Mouse (Mus musculus) heart, postnatal 0 days (tissue): ENCODE data around the gene Zbed5. TPM values are rescaled to one million over a fixed set of nuclear protein-coding genes. Genes with fewer than 3 reads are reported as not detected.
"Not testable (repeated sequence)": the region's sequence is repeated elsewhere in the genome, so short reads cannot be mapped to it uniquely, and the experiment has no call there.

Source experiments
- ATAC-seq: fragments of 200-750 bp; cut with Nextera tagmentation; 2 replicates; pipeline ENCODE4 v1.8.0; 2017; ENCODE audit warnings: low read depth, moderate number of reproducible peaks, moderate library complexity; ENCODE audit not compliant: insufficient read depth
- DNase-seq: peaks from one replicate; pipeline ENCODE4 v3.0.0-alpha.2; 2016; ENCODE audit warnings: low spot score
- H3K27ac ChIP-seq: fragments of 300-500 bp; sonication (generic); 2 replicates; pipeline ENCODE4 v1.5.1; 2014; ENCODE audit warnings: low read depth, mild to moderate bottlenecking
- H3K27me3 ChIP-seq: fragments of 300-500 bp; sonication (generic); 2 replicates; pipeline ENCODE4 v1.6.1; 2014; ENCODE audit warnings: low read length, mixed read lengths; ENCODE audit not compliant: control insufficient read depth, insufficient read depth
- H3K36me3 ChIP-seq: fragments of 300-500 bp; sonication (generic); replicated peaks from 2 replicates; pipeline ENCODE4 v1.6.1; 2014; ENCODE audit warnings: low read length, mixed read lengths; ENCODE audit not compliant: control insufficient read depth, insufficient read depth
- H3K4me1 ChIP-seq: fragments of 300-500 bp; sonication (generic); 2 replicates; pipeline ENCODE4 v1.6.1; 2014; ENCODE audit warnings: antibody characterized with exemption; ENCODE audit not compliant: control insufficient read depth, insufficient read depth
- H3K4me2 ChIP-seq: fragments of 300-500 bp; sonication (generic); 2 replicates; pipeline ENCODE4 v1.6.1; 2014; ENCODE audit warnings: low read depth, mild to moderate bottlenecking, low read length, moderate library complexity
- H3K4me3 ChIP-seq: fragments of 300-500 bp; sonication (generic); 2 replicates; pipeline ENCODE4 v1.5.1; 2014; ENCODE audit warnings: low read depth, low read length
- H3K9ac ChIP-seq: fragments of 300-500 bp; sonication (generic); replicated peaks from 2 replicates; pipeline ENCODE4 v1.6.1; 2014; ENCODE audit warnings: low read depth, low read length, mixed read lengths
- H3K9me3 ChIP-seq: fragments of 300-500 bp; sonication (generic); replicated peaks from 2 replicates; pipeline ENCODE4 v1.6.1; 2016; ENCODE audit warnings: low read length; ENCODE audit not compliant: control insufficient read depth
- CTCF ChIP-seq: IDR thresholded peaks from 2 replicates; pipeline ENCODE4 v1.5.1; 2016; ENCODE audit warnings: antibody characterized with exemption, control low read depth, low read depth
- EP300 ChIP-seq: IDR thresholded peaks from 2 replicates; pipeline ENCODE4 v1.6.1; 2016; ENCODE audit warnings: antibody characterized with exemption, low read depth
- WGBS: fragments of 180-500 bp; shearing (Covaris S2); extraction: QIAGEN DNeasy Blood & Tissue Kit; methylation state at CpG from one replicate; pipeline ENCODE4 v1.1.7; 2014; 5-methylcytosine and 5-hydroxymethylcytosine counted together
- polyA plus RNA-seq: library from polyadenylated mRNA; unstranded; fragments of >200 nt; fragmentation: Nextera tagmentation; extraction: Ambion mirVana; gene quantifications from 2 replicates; pipeline ENCODE4 v1.2.1, GENCODE M21; 2015
- total RNA-seq: library from RNA; depleted of rRNA; stranded (reverse); fragments of >200 nt; gene quantifications from 2 replicates; pipeline ENCODE4 v1.2.3, GENCODE M21; 2014; ENCODE audit warnings: low replicate concordance

The Zbed5 gene
- total and polyA plus RNA-seq, 2 experiments from 2014 or later, result 1.4 to 1.5 TPM

- no peak for DNase-seq
- Histone ChIP-seq H3K4me1 (0 out of 2 replicates have a peak, but pooled peaks cover 4% of the 10 kb centered on the region), H3K4me3 (peak overlapping the region; percentile 58), H3K36me3 (no peaks in the 10 kb centered on the region), H3K9me3 (no peaks in the 10 kb centered on the region), H3K4me2 (peak overlapping the region; percentile 77), H3K27me3 (no peaks in the 10 kb centered on the region), H3K9ac (0 out of 2 replicates have a peak overlapping the region, but pooled peaks have one; percentile 51), H3K27ac (no peak overlapping the region)
- no peak for TF ChIP-seq EP300
- no peak for TF ChIP-seq CTCF
- ATAC-seq, result no peak
- 69% methylated on average over 9 of the region's 9 CpGs for WGBS
These were observed 13.6 kb downstream of the Zbed5 start for GRCm38 (mm10) chr5:129909147-129909546.

- no peaks in the 10 kb centered on the region for H3K36me3 ChIP-seq
- DNase-seq (no peak), ATAC-seq (no peak)
- H3K4me3 ChIP-seq, result no peak overlapping the region
- H3K27ac ChIP-seq, result no peak overlapping the region
- no peak for TF ChIP-seq EP300
- no peak for TF ChIP-seq CTCF
- H3K9me3 ChIP-seq, result no peaks in the 10 kb centered on the region
- no peaks in the 10 kb centered on the region for H3K27me3 ChIP-seq
- 0 out of 2 replicates have a peak, but pooled peaks cover 4% of the 10 kb centered on the region for H3K4me1 ChIP-seq
- 74% methylated on average over 7 of the region's 7 CpGs for WGBS
- no peak overlapping the region for H3K4me2 ChIP-seq
- no peak overlapping the region for H3K9ac ChIP-seq
These were observed 14.1 kb downstream of the Zbed5 start for GRCm38 (mm10) chr5:129909591-129909990.

- Histone ChIP-seq H3K36me3 (no peaks in the 10 kb centered on the region), H3K27me3 (no peaks in the 10 kb centered on the region), H3K9me3 (no peaks in the 10 kb centered on the region), H3K4me2 (no peak overlapping the region), H3K9ac (no peak overlapping the region), H3K27ac (no peak overlapping the region), H3K4me1 (no peaks in the 10 kb centered on the region), H3K4me3 (no peak overlapping the region)
- no peak for TF ChIP-seq EP300
- peak; percentile 45 for TF ChIP-seq CTCF
- ATAC-seq (no peak), DNase-seq (no peak)
- WGBS, result 27% methylated on average over 2 of the region's 2 CpGs
These were observed 18.5 kb downstream of the Zbed5 start for GRCm38 (mm10) chr5:129914024-129914423.

GRCm38 (mm10) chr5:129915491-129915890 is 20.0 kb downstream of the Zbed5 start:
- not testable (repeated sequence) for H3K27me3 ChIP-seq, DNase-seq, H3K9ac ChIP-seq, H3K9me3 ChIP-seq, H3K4me2 ChIP-seq, H3K4me1 ChIP-seq, H3K4me3 ChIP-seq, ATAC-seq, H3K27ac ChIP-seq, H3K36me3 ChIP-seq
- whole genome bisulfite sequencing, result 72% methylated on average over 11 of the region's 11 CpGs

GRCm38 (mm10) chr5:129918065-129918651 is 22.6 kb downstream of the Zbed5 start:
- H3K4me1 ChIP-seq, result no peaks in the 10 kb centered on the region
- H3K4me2 ChIP-seq, result no peak overlapping the region
- ATAC-seq (no peak), DNase-seq (no peak)
- 79% methylated on average over 24 of the region's 24 CpGs for WGBS
- no peak overlapping the region for H3K4me3 ChIP-seq
- H3K27me3 ChIP-seq, result no peaks in the 10 kb centered on the region
- no peaks in the 10 kb centered on the region for H3K36me3 ChIP-seq
- no peaks in the 10 kb centered on the region for H3K9me3 ChIP-seq
- no peak overlapping the region for H3K9ac ChIP-seq
- TF ChIP-seq CTCF, result no peak
- no peak for TF ChIP-seq EP300
- no peak overlapping the region for H3K27ac ChIP-seq

- Histone ChIP-seq H3K4me2 (no peak overlapping the region), H3K4me1 (no peaks in the 10 kb centered on the region), H3K9ac (no peak overlapping the region), H3K9me3 (no peaks in the 10 kb centered on the region), H3K27ac (no peak overlapping the region), H3K27me3 (no peaks in the 10 kb centered on the region), H3K36me3 (no peaks in the 10 kb centered on the region), H3K4me3 (no peak overlapping the region)
- ATAC-seq, result no peak
- TF ChIP-seq EP300 (no peak), CTCF (no peak)
- WGBS, result 60% methylated on average over 9 of the region's 9 CpGs
- no peak for DNase-seq
These were observed 23.2 kb downstream of the Zbed5 start for GRCm38 (mm10) chr5:129918752-129919151.
